Mouse (Mus musculus) olfactory bulb, adult 2 months (tissue): ENCODE data around the gene Mtln.

ENCODE experiments used
- CTCF ChIP-seq: fragments of 200-500 bp; IDR thresholded peaks from 2 replicates; pipeline ENCODE4 v1.5.1; 2012; ENCODE audit warnings: low read depth, mild to moderate bottlenecking, low read length, moderate library complexity; ENCODE audit not compliant: insufficient read depth
- POLR2A ChIP-seq: fragments of 200-500 bp; IDR thresholded peaks from 2 replicates; pipeline ENCODE4 v1.6.1; 2012; ENCODE audit warnings: mild to moderate bottlenecking, low read depth, low read length, moderate library complexity; ENCODE audit not compliant: insufficient read depth

- TF ChIP-seq CTCF = no peak
- TF ChIP-seq POLR2A = no peak
Measured at GRCm38 (mm10) chr2:127761587-127761986, 30.7 kb downstream of the Mtln start.
